Mouse (Mus musculus): ENCODE results near the gene Fbxw8. TPM values are rescaled to one million over a fixed set of nuclear protein-coding genes. Genes with fewer than 3 reads are reported as not detected.

Gene Fbxw8
- total and polyA plus RNA-seq, 2 experiments, result 15.9 to 31.7 TPM

- Histone ChIP-seq H3K36me3 (ENCODE audit: control insufficient read depth, insufficient read depth, low read length) (no peaks in the 10 kb centered on the region), H3K9ac (ENCODE audit: low read depth, low read length) (no peak overlapping the region), H3K79me2 (ENCODE audit: control insufficient read depth, insufficient read depth, low read length) (no peaks in the 10 kb centered on the region), H3K4me1 (ENCODE audit: control insufficient read depth, insufficient read depth, low read length) (peaks cover 5% of the 10 kb centered on the region), H3K27ac (replicated peaks; ENCODE audit: insufficient read depth, low read depth, low read length) (no peak overlapping the region), H3K27me3 (ENCODE audit: control insufficient read depth, insufficient read depth, low read length) (peaks cover 29% of the 10 kb centered on the region), H3K4me3 (ENCODE audit: insufficient read depth, low read depth, low read length) (peak overlapping the region; percentile 29)
- TF ChIP-seq CTCF (IDR thresholded peaks at IDR 0.05; ENCODE audit: low read depth, low read length), result no peak
- no peak for TF ChIP-seq POLR2A (IDR thresholded peaks at IDR 0.05; ENCODE audit: extremely low read depth, insufficient read depth, low read length)
- WGBS, result under 1% methylated on average over 27 of the region's 27 CpGs
- no peak for DNase-seq (ENCODE audit: extremely low read depth, low read depth, low spot score)
Measured at GRCm38 (mm10) chr5:118172078-118172723, 16.9 kb upstream of the Fbxw8 start.

- DNase-seq (ENCODE audit: extremely low read depth, low read depth, low spot score), result no peak
- Histone ChIP-seq H3K79me2 (ENCODE audit: control insufficient read depth, insufficient read depth, low read length) (no peaks in the 10 kb centered on the region), H3K9ac (ENCODE audit: low read depth, low read length) (no peak overlapping the region), H3K36me3 (ENCODE audit: control insufficient read depth, insufficient read depth, low read length) (no peaks in the 10 kb centered on the region), H3K4me1 (ENCODE audit: control insufficient read depth, insufficient read depth, low read length) (peaks cover 5% of the 10 kb centered on the region), H3K4me3 (ENCODE audit: insufficient read depth, low read depth, low read length) (no peak overlapping the region), H3K27me3 (ENCODE audit: control insufficient read depth, insufficient read depth, low read length) (peaks cover 29% of the 10 kb centered on the region), H3K27ac (replicated peaks; ENCODE audit: insufficient read depth, low read depth, low read length) (no peak overlapping the region)
- no peak for TF ChIP-seq POLR2A (IDR thresholded peaks at IDR 0.05; ENCODE audit: extremely low read depth, insufficient read depth, low read length)
- WGBS, result 2% methylated on average over 36 of the region's 36 CpGs
Measured at GRCm38 (mm10) chr5:118171665-118172064, 16.4 kb upstream of the Fbxw8 start.

GRCm38 (mm10) chr5:118170888-118171529 lies 15.7 kb upstream of the Fbxw8 start:
- no peak overlapping the region for H3K4me3 ChIP-seq (ENCODE audit: insufficient read depth, low read depth, low read length)
- DNase-seq (ENCODE audit: extremely low read depth, low read depth, low spot score), result peak; percentile 9

GRCm38 (mm10) chr5:118169222-118170221 lies 14.3 kb upstream of the Fbxw8 start:
- Histone ChIP-seq H3K27me3 (ENCODE audit: control insufficient read depth, insufficient read depth, low read length) (peaks cover 26% of the 10 kb centered on the region), H3K36me3 (ENCODE audit: control insufficient read depth, insufficient read depth, low read length) (no peaks in the 10 kb centered on the region), H3K27ac (replicated peaks; ENCODE audit: insufficient read depth, low read depth, low read length) (no peak overlapping the region), H3K4me3 (ENCODE audit: insufficient read depth, low read depth, low read length) (peak overlapping the region; percentile 47; the same call in 1 of the 2 replicates), H3K79me2 (ENCODE audit: control insufficient read depth, insufficient read depth, low read length) (no peaks in the 10 kb centered on the region), H3K9ac (ENCODE audit: low read depth, low read length) (peak overlapping the region; percentile 65), H3K4me1 (ENCODE audit: control insufficient read depth, insufficient read depth, low read length) (peaks cover 5% of the 10 kb centered on the region)
- WGBS, result 6% methylated on average over 116 of the region's 117 CpGs
- no peak for DNase-seq (ENCODE audit: extremely low read depth, low read depth, low spot score)
- 0 out of 2 replicates have a peak, but pooled peaks have one; percentile 4 for TF ChIP-seq CTCF (IDR thresholded peaks at IDR 0.05; ENCODE audit: low read depth, low read length)
- no peak for TF ChIP-seq POLR2A (IDR thresholded peaks at IDR 0.05; ENCODE audit: extremely low read depth, insufficient read depth, low read length)

More at GRCm38 (mm10) chr5:118170888-118171529, 15.7 kb upstream of the Fbxw8 start:
- 3% methylated on average over 25 of the region's 25 CpGs for WGBS
- Histone ChIP-seq H3K79me2 (ENCODE audit: control insufficient read depth, insufficient read depth, low read length) (no peaks in the 10 kb centered on the region), H3K27ac (replicated peaks; ENCODE audit: insufficient read depth, low read depth, low read length) (no peak overlapping the region), H3K9ac (ENCODE audit: low read depth, low read length) (no peak overlapping the region), H3K36me3 (ENCODE audit: control insufficient read depth, insufficient read depth, low read length) (no peaks in the 10 kb centered on the region), H3K27me3 (ENCODE audit: control insufficient read depth, insufficient read depth, low read length) (peaks cover 29% of the 10 kb centered on the region), H3K4me1 (ENCODE audit: control insufficient read depth, insufficient read depth, low read length) (peaks cover 5% of the 10 kb centered on the region)
- TF ChIP-seq POLR2A (IDR thresholded peaks at IDR 0.05; ENCODE audit: extremely low read depth, insufficient read depth, low read length) (no peak), CTCF (IDR thresholded peaks at IDR 0.05; ENCODE audit: low read depth, low read length) (peak; percentile 40)

DNA sequence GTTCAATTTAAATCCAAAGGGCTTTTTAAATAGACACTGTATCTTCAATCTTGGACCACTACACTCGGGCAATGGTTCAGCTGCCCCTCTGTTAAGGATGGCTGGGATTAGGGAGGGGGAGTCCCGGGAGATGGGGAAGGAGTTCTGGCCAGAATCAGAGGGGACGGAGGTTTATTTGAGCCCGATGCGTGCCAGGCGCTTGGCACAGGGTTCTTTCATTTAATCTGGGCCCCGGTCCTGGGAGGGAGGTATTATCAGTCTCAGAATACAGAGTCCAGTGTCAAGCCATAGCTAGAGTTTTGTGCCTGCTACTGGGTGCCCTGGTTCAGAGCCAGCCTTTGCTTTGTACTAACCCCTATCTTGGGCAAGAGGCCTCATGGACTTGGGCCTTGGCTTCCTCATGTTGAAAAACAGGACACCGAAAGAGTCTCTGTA lies 12.3 kb upstream of the Fbxw8 start:
- Histone ChIP-seq H3K36me3 (ENCODE audit: control insufficient read depth, insufficient read depth, low read length) (no peaks in the 10 kb centered on the region), H3K27me3 (ENCODE audit: control insufficient read depth, insufficient read depth, low read length) (peaks cover 19% of the 10 kb centered on the region), H3K4me1 (ENCODE audit: control insufficient read depth, insufficient read depth, low read length) (peaks cover 5% of the 10 kb centered on the region), H3K27ac (replicated peaks; ENCODE audit: insufficient read depth, low read depth, low read length) (no peak overlapping the region), H3K9ac (ENCODE audit: low read depth, low read length) (no peak overlapping the region), H3K4me3 (ENCODE audit: insufficient read depth, low read depth, low read length) (no peak overlapping the region), H3K79me2 (ENCODE audit: control insufficient read depth, insufficient read depth, low read length) (no peaks in the 10 kb centered on the region)
- no peak for TF ChIP-seq POLR2A (IDR thresholded peaks at IDR 0.05; ENCODE audit: extremely low read depth, insufficient read depth, low read length)
- TF ChIP-seq CTCF (IDR thresholded peaks at IDR 0.05; ENCODE audit: low read depth, low read length), result no peak
- peak; percentile 98 for DNase-seq (ENCODE audit: extremely low read depth, low read depth, low spot score)
- WGBS, result 21% methylated on average over 8 of the region's 8 CpGs
